Mouse (Mus musculus) frontal cortex, adult 2 months (tissue): Measurements from ENCODE around the gene Rxrb. TPM values are rescaled to one million over a fixed set of nuclear protein-coding genes. Genes with fewer than 3 reads are reported as not detected.

Source experiments
- DNase-seq, 2 experiments: peaks; one replicate each; pipeline ENCODE4 v3.0.0; 2022; ENCODE audit warnings: low spot score in 1 of 2; ENCODE audit errors: extremely low spot score in 1 of 2
- polyA plus RNA-seq: library from polyadenylated mRNA; depleted of rRNA; stranded (reverse); fragments of >200 nt; gene quantifications from 2 replicates; pipeline ENCODE4 v1.2.3, GENCODE M21; 2012; rRNA removed

The Rxrb gene
- polyA plus RNA-seq, 1 experiment, result 79.4 TPM

GRCm38 (mm10) chr17:34039562-34040450, 8.2 kb downstream of the Rxrb start:
- DNase-seq, result no peak

GRCm38 (mm10) chr17:34045941-34046340, 14.3 kb downstream of the Rxrb start:
- DNase-seq, result no peak

DNA sequence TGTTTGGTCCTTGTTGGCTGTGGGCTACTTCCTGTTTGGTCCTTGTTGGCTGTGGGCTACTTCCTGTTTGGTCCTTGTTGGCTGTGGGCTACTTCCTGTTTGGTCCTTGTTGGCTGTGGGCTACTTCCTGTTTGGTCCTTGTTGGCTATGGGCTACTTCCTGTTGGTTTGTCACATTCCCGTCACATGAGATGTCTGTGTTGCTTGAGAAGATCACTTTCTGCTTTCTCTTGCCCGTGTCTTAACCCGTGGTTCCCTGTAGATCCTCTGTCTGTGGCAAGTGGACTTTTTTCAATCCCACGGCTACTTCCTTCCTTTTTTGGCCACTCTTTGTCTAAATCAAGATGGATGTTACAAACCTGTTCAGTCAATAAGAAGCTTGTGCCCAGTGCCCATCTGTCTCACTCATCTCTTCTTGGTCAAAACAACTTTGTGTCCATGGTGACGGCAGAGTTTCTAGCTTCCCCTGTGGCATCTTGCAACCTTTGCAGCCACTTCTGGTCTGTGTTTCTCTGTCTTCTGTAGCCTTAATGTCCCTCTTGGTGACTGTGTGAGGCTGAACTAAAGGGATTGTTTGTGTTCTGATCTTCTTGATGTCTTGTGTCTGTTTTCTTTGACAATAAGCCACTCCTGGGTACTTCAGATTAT, 15.9 kb downstream of the Rxrb start:
- no peak for DNase-seq

GRCm38 (mm10) chr17:34057224-34057623, 25.6 kb downstream of the Rxrb start:
- DNase-seq, result no peak

DNA sequence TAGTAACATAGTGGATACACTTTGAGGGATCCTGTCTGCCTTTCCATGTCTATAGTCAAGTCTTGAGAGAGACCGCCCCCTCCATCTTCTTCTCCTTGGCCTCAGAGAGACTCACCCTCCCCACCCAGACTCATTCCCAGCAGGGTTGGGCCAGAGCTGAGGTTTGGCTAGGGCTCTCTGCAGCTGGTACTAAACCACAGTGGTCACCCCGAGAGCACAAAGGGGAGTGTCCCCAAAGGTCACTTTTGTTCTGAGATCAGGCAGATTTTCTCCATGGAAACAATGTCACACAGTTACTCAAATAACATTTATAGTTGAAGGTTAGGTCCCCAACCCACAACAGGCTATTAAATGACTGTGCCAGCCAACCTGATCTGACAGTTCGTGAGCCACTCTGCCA, 37.3 kb downstream of the Rxrb start:
- no peak for DNase-seq

DNA sequence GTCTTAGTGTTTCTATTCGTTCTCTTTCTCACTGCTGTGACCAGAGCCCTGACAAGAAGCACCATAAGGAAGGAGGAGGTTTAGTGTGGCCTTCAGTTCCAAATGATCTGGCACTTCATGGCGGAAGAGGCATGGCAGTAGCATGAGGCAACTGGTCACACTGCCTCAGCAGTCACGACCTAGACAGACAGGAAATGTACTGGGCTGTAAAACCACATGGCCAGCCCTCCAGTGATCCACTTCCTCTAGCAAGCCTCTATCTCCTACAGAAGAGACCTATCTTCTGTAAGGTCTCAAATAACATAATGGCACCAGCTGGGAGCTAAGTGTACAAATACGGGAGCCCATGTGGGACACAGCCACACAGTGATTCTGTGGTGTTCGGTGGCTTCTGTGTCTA, 40.5 kb downstream of the Rxrb start:
- DNase-seq, result no peak

- DNase-seq, result peak; percentile 23 to 85
Observed at GRCm38 (mm10) chr17:34075271-34075670, 43.7 kb downstream of the Rxrb start.

DNA sequence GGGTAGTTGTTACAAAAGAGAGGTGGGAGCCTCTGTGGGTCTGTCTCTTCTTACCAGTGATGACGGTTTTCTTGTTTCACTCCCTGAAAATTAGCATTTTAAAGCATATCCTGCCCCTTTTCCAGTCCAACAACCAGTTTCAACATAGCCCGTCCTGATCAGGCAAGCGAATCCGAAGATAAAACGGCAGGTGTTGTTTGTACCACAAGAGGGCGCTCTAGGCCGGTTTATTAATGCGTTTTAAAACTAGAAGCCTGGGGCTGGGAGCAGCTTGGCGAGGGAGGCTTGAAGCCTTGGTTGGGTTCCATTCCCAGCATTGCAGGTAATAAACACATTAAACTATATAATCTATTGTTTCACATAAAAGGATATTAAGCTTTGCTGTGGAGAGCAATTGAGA, 45.9 kb downstream of the Rxrb start:
- DNase-seq, result peak; percentile 15 to 87

GRCm38 (mm10) chr17:34078148-34078547, 46.5 kb downstream of the Rxrb start:
- DNase-seq, result no peak

DNA sequence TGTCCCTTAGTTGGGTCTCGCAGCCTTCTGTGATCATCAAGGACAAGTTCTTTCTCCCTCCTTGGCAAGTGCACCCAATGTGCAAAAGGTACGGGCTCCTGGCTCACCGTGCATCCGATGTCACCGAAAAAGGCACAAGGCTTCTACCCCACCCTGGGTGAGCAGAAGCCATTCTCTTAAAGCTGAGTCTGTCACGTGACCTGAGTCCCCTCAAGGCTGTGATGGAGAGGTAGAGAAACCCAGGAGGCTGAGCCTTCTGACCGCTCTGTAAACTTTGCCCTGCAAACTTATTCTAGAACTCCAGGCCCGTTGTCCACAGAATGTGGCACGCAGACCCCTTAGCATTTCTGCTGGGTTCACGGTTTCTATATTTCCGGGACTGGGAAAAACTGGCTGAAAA, 47.4 kb downstream of the Rxrb start:
- DNase-seq, result no peak

DNA sequence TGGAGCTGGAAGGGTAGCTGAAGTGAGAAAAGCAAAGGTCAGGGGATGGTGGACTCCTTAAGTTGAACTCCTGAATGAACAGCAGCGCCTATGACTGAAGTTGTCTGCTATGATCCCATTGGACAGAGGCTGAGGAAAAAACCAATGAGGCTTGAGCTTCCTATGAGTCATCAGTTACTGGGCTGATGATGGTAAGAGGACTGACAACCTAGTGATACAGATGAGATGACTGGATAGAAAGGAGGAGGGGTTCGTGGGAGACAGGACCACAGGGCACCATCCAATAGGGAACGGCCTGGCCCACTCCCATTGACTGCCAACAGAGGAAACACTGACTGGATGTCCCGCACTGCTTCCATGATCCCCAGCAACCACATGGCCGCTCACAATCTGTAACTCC, 48.0 kb downstream of the Rxrb start:
- DNase-seq, result peak; percentile 20 to 70

DNA sequence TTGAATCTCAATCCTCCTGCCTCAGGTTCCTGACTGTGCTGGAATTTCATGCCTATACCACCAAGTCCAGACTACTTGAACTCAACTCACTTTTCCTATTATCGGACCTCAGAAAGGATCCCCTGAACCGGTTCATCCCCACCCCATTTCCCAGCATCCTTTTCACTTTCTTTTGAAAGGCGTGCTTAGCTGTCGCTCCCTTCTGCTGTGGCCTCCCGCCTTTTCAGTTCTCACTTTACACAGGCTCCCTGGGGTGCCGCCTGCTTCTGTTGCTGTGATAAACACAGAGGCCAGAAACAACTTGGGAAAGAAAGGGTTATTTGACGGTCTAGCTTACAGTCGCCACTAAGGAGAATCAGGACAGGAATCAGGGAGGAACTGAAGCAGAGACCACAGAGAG, 51.5 kb downstream of the Rxrb start:
- no peak for DNase-seq

DNA sequence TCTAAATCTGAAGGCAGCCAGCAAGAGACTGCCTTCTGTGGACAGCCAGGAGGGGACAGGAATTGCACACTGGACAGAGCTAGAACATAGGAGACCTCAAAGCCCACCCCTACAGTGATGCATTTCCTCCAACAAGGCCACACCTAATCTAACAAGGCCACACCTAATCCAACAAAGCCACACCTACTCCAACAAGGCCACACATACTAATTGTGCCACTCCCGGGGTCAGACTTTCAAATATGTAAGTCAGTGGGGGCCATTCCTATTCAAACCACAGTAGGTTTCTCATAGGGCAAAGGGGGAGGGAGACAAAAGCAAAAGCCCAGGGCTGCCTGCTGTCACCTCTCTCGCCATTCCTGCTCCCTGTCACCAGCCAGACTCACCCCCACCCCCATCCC, 55.8 kb downstream of the Rxrb start:
- no peak for DNase-seq

Other genes with a start within 250 kb of the Rxrb start
- gene Angptl4, start 250.0 kb upstream of the Rxrb start, polyA plus RNA-seq, result 4.2 and 4.4 TPM in 2 replicates
- 171 and 180 TPM in 2 replicates for gene Kank3, start 221.3 kb upstream of the Rxrb start, polyA plus RNA-seq
- gene Rps28, start 207.2 kb upstream of the Rxrb start, polyA plus RNA-seq, result 683 and 811 TPM in 2 replicates
- gene Ndufa7, start 207.2 kb upstream of the Rxrb start, polyA plus RNA-seq, result 316 and 318 TPM in 2 replicates
- gene Cd320, start 188.7 kb upstream of the Rxrb start, polyA plus RNA-seq, result 30.1 and 31.8 TPM in 2 replicates
- gene Gm7029, start 158.0 kb upstream of the Rxrb start, polyA plus RNA-seq, result not detected in 2 replicates
- 2.5 and 2.6 TPM in 2 replicates for gene Kifc1, start 141.2 kb upstream of the Rxrb start, polyA plus RNA-seq
- 1.3 and 1.5 TPM in 2 replicates for gene Platr17, start 126.7 kb upstream of the Rxrb start, polyA plus RNA-seq
- 26.4 and 27.2 TPM in 2 replicates for gene Daxx, start 122.4 kb upstream of the Rxrb start, polyA plus RNA-seq
- 25.4 and 28.5 TPM in 2 replicates for gene Tapbp, start 115.9 kb upstream of the Rxrb start, polyA plus RNA-seq
- 29.9 and 33.4 TPM in 2 replicates for gene Zbtb22, start 115.9 kb upstream of the Rxrb start, polyA plus RNA-seq
- gene Rgl2, start 102.3 kb upstream of the Rxrb start, polyA plus RNA-seq, result 154 and 161 TPM in 2 replicates
- 101 and 130 TPM in 2 replicates for gene Pfdn6, start 91.5 kb upstream of the Rxrb start, polyA plus RNA-seq
- 13.3 and 13.7 TPM in 2 replicates for gene Wdr46, start 91.2 kb upstream of the Rxrb start, polyA plus RNA-seq
- 6.9 and 7.5 TPM in 2 replicates for gene B3galt4, start 80.3 kb upstream of the Rxrb start, polyA plus RNA-seq
- gene Vps52, start 76.0 kb upstream of the Rxrb start, polyA plus RNA-seq, result 69.5 and 70.5 TPM in 2 replicates
- gene Rps18, start 75.8 kb upstream of the Rxrb start, polyA plus RNA-seq, result 488 and 518 TPM in 2 replicates
- 75.5 and 94.5 TPM in 2 replicates for gene H2-K1, start 31.5 kb upstream of the Rxrb start, polyA plus RNA-seq
- 80.9 and 89.6 TPM in 2 replicates for gene Ring1, start 7.1 kb upstream of the Rxrb start, polyA plus RNA-seq
- 84.6 and 87.2 TPM in 2 replicates for gene H2-Ke6, start 3.8 kb upstream of the Rxrb start, polyA plus RNA-seq
- 101 and 102 TPM in 2 replicates for gene Slc39a7, start 130 bp upstream of the Rxrb start, polyA plus RNA-seq
- gene Col11a2, start 7.6 kb downstream of the Rxrb start, polyA plus RNA-seq, result 10.0 and 10.7 TPM in 2 replicates
- gene H2-Oa, start 60.5 kb downstream of the Rxrb start, polyA plus RNA-seq, result 1.1 and 1.2 TPM in 2 replicates
- 26.3 and 26.8 TPM in 2 replicates for gene H2-DMa, start 87.7 kb downstream of the Rxrb start, polyA plus RNA-seq
- 167 and 194 TPM in 2 replicates for gene Brd2, start 90.8 kb downstream of the Rxrb start, polyA plus RNA-seq
- 0.99 and 1.1 TPM in 2 replicates for gene H2-DMb2, start 111.5 kb downstream of the Rxrb start, polyA plus RNA-seq
- 3.1 and 3.5 TPM in 2 replicates for gene H2-DMb1, start 121.3 kb downstream of the Rxrb start, polyA plus RNA-seq
- gene Tap1, start 155.7 kb downstream of the Rxrb start, polyA plus RNA-seq, result 4.0 and 4.1 TPM in 2 replicates
- gene Psmb9, start 156.0 kb downstream of the Rxrb start, polyA plus RNA-seq, result 4.5 and 4.7 TPM in 2 replicates
- gene Psmb8, start 165.9 kb downstream of the Rxrb start, polyA plus RNA-seq, result 10.1 and 12.1 TPM in 2 replicates
- 9.1 and 10.1 TPM in 2 replicates for gene Tap2, start 171.7 kb downstream of the Rxrb start, polyA plus RNA-seq
- 0.78 and 1.1 TPM in 2 replicates for gene H2-Ob, start 207.1 kb downstream of the Rxrb start, polyA plus RNA-seq
- 4.7 and 5.2 TPM in 2 replicates for gene H2-Ab1, start 225.9 kb downstream of the Rxrb start, polyA plus RNA-seq